Mouse (Mus musculus): ENCODE measurements around the gene Cmtr2.

DNA sequence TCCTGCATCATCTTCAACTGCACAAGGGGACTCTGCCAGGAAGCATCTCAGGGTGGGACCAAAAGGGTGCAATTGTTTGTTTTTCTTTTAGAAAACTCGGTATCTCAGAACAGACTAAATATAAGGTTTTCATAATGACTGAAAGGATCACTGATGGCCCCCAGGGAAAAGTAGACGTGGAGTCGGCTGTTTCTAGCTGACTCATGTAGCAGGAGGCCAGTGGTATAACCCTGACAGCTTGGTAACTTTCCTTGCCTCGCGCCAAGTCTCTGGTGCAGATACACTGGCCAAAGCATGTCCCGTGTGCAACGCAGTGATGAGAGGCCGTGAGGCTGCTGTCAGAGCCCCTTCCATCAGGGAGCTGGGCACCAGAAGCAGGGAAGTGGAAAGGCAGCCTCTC lies 49.2 kb upstream of the Cmtr2 start:
- TF ChIP-seq CTCF (conservative IDR thresholded peaks at IDR 0.05; ENCODE audit: insufficient read depth, insufficient read length, low read depth, low read length) (no peak), POLR2A (IDR thresholded peaks at IDR 0.05; ENCODE audit: low read depth, low read length) (no peak)

Data from kidney, adult 2 months (tissue).